Mouse (Mus musculus): ENCODE data around the gene Dnah17. TPM values are rescaled to one million over a fixed set of nuclear protein-coding genes. Genes with fewer than 3 reads are reported as not detected.
A peak's percentile ranks its signal among the peaks of the same experiment; 100 is the strongest.

Dnah17 gene
- polyA plus RNA-seq, 1 experiment from 2014 or later, result 0.22 TPM

GRCm38 (mm10) chr11:118140771-118141565 lies 10.5 kb upstream of the Dnah17 start:
- Histone ChIP-seq H3K9me3 (replicated peaks) (no peaks in the 10 kb centered on the region), H3K9ac (no peak overlapping the region), H3K27ac (no peak overlapping the region), H3K4me1 (peaks cover 22% of the 10 kb centered on the region), H3K4me2 (no peak overlapping the region), H3K27me3 (no peaks in the 10 kb centered on the region), H3K36me3 (no peaks in the 10 kb centered on the region), H3K4me3 (replicated peaks) (no peak overlapping the region)
- WGBS, result 73% methylated on average over 10 of the region's 10 CpGs
- ATAC-seq (replicated peaks; ENCODE audit: low FRiP score), result no peak

- peaks cover 31% of the 10 kb centered on the region for H3K4me1 ChIP-seq
- no peak overlapping the region for H3K4me2 ChIP-seq
- no peaks in the 10 kb centered on the region for H3K27me3 ChIP-seq
- no peaks in the 10 kb centered on the region for H3K36me3 ChIP-seq
- WGBS, result 99% methylated on average over 6 of the region's 6 CpGs
- H3K27ac ChIP-seq, result no peak overlapping the region
- no peak overlapping the region for H3K9ac ChIP-seq
- H3K9me3 ChIP-seq (replicated peaks), result no peaks in the 10 kb centered on the region
- no peak for ATAC-seq (replicated peaks; ENCODE audit: low FRiP score)
- no peak overlapping the region for H3K4me3 ChIP-seq (replicated peaks)
Measured at GRCm38 (mm10) chr11:118138347-118138746, 7.9 kb upstream of the Dnah17 start.

- Histone ChIP-seq H3K4me3 (replicated peaks) (no peak overlapping the region), H3K27ac (no peak overlapping the region), H3K9ac (no peak overlapping the region), H3K9me3 (replicated peaks) (no peaks in the 10 kb centered on the region), H3K36me3 (no peaks in the 10 kb centered on the region), H3K27me3 (no peaks in the 10 kb centered on the region), H3K4me2 (no peak overlapping the region), H3K4me1 (peaks cover 27% of the 10 kb centered on the region)
- no peak for ATAC-seq (replicated peaks; ENCODE audit: low FRiP score)
- 44% methylated on average over 5 of the region's 5 CpGs for WGBS
Measured at GRCm38 (mm10) chr11:118136172-118136632, 5.8 kb upstream of the Dnah17 start.

GRCm38 (mm10) chr11:118135271-118135670 lies 4.8 kb upstream of the Dnah17 start:
- ATAC-seq (replicated peaks; ENCODE audit: low FRiP score), result no peak
- H3K4me3 ChIP-seq (replicated peaks), result no peak overlapping the region
- 44% methylated on average over 6 of the region's 6 CpGs for WGBS
- H3K9me3 ChIP-seq (replicated peaks), result no peaks in the 10 kb centered on the region
- H3K4me2 ChIP-seq, result no peak overlapping the region
- H3K27ac ChIP-seq, result no peak overlapping the region
- H3K4me1 ChIP-seq, result peaks cover 27% of the 10 kb centered on the region
- H3K9ac ChIP-seq, result no peak overlapping the region
- no peaks in the 10 kb centered on the region for H3K27me3 ChIP-seq
- H3K36me3 ChIP-seq, result no peaks in the 10 kb centered on the region

GRCm38 (mm10) chr11:118133752-118134169 lies 3.3 kb upstream of the Dnah17 start:
- H3K36me3 ChIP-seq, result no peaks in the 10 kb centered on the region
- no peak overlapping the region for H3K9ac ChIP-seq
- peak overlapping the region; percentile 45; the same call in 1 of the 2 replicates for H3K27ac ChIP-seq
- no peak overlapping the region for H3K4me3 ChIP-seq (replicated peaks)
- no peak overlapping the region for H3K4me2 ChIP-seq
- peak; percentile 65; the same call in 1 of the 2 replicates for ATAC-seq (replicated peaks; ENCODE audit: low FRiP score)
- H3K9me3 ChIP-seq (replicated peaks), result no peaks in the 10 kb centered on the region
- 30% methylated on average over 4 of the region's 4 CpGs for WGBS
- no peaks in the 10 kb centered on the region for H3K27me3 ChIP-seq
- peaks cover 27% of the 10 kb centered on the region for H3K4me1 ChIP-seq

GRCm38 (mm10) chr11:118133133-118133751 lies 2.8 kb upstream of the Dnah17 start:
- Histone ChIP-seq H3K36me3 (no peaks in the 10 kb centered on the region), H3K9ac (no peak overlapping the region), H3K4me3 (replicated peaks) (no peak overlapping the region), H3K4me2 (no peak overlapping the region), H3K27ac (0 out of 2 replicates have a peak overlapping the region, but pooled peaks have one; percentile 54), H3K4me1 (peaks cover 27% of the 10 kb centered on the region), H3K9me3 (replicated peaks) (no peaks in the 10 kb centered on the region), H3K27me3 (no peaks in the 10 kb centered on the region)
- WGBS, result 47% methylated on average over 9 of the region's 9 CpGs
- ATAC-seq (replicated peaks; ENCODE audit: low FRiP score), result peak; percentile 52; the same call in 1 of the 2 replicates

GRCm38 (mm10) chr11:118132136-118132535 lies 1.7 kb upstream of the Dnah17 start:
- Histone ChIP-seq H3K4me3 (replicated peaks) (no peak overlapping the region), H3K27me3 (no peaks in the 10 kb centered on the region), H3K9me3 (replicated peaks) (no peaks in the 10 kb centered on the region), H3K36me3 (no peaks in the 10 kb centered on the region), H3K4me2 (no peak overlapping the region), H3K27ac (no peak overlapping the region), H3K4me1 (peaks cover 27% of the 10 kb centered on the region), H3K9ac (no peak overlapping the region)
- no peak for ATAC-seq (replicated peaks; ENCODE audit: low FRiP score)
- WGBS, result 76% methylated on average over 8 of the region's 8 CpGs

GRCm38 (mm10) chr11:118129812-118130211 lies 622 bp downstream of the Dnah17 start:
- Histone ChIP-seq H3K36me3 (no peaks in the 10 kb centered on the region), H3K9ac (no peak overlapping the region), H3K4me1 (peaks cover 13% of the 10 kb centered on the region), H3K4me3 (replicated peaks) (no peak overlapping the region), H3K27ac (no peak overlapping the region), H3K9me3 (replicated peaks) (no peaks in the 10 kb centered on the region), H3K27me3 (no peaks in the 10 kb centered on the region), H3K4me2 (no peak overlapping the region)
- 88% methylated on average over 2 of the region's 2 CpGs for WGBS
- no peak for ATAC-seq (replicated peaks; ENCODE audit: low FRiP score)

GRCm38 (mm10) chr11:118121592-118121991 lies 8.8 kb downstream of the Dnah17 start:
- no peak overlapping the region for H3K4me2 ChIP-seq
- no peak overlapping the region for H3K27ac ChIP-seq
- H3K4me1 ChIP-seq, result no peaks in the 10 kb centered on the region
- no peaks in the 10 kb centered on the region for H3K36me3 ChIP-seq
- H3K9ac ChIP-seq, result no peak overlapping the region
- H3K27me3 ChIP-seq, result no peaks in the 10 kb centered on the region
- 85% methylated on average over 11 of the region's 11 CpGs for WGBS
- ATAC-seq (replicated peaks; ENCODE audit: low FRiP score), result no peak
- H3K9me3 ChIP-seq (replicated peaks), result no peaks in the 10 kb centered on the region
- H3K4me3 ChIP-seq (replicated peaks), result no peak overlapping the region

- Histone ChIP-seq H3K9me3 (replicated peaks) (no peaks in the 10 kb centered on the region), H3K9ac (no peak overlapping the region), H3K4me1 (no peaks in the 10 kb centered on the region), H3K27me3 (no peaks in the 10 kb centered on the region), H3K36me3 (no peaks in the 10 kb centered on the region), H3K27ac (no peak overlapping the region), H3K4me3 (replicated peaks) (no peak overlapping the region), H3K4me2 (no peak overlapping the region)
- no peak for ATAC-seq (replicated peaks; ENCODE audit: low FRiP score)
- WGBS, result 84% methylated on average over 8 of the region's 8 CpGs
Measured at GRCm38 (mm10) chr11:118118777-118119176, 11.7 kb downstream of the Dnah17 start.

- WGBS, result 45% methylated on average over 8 of the region's 8 CpGs
- no peak overlapping the region for H3K4me3 ChIP-seq (replicated peaks)
Measured at GRCm38 (mm10) chr11:118114581-118115110, 15.8 kb downstream of the Dnah17 start.

GRCm38 (mm10) chr11:118113516-118114205 lies 16.8 kb downstream of the Dnah17 start:
- no peak overlapping the region for H3K4me2 ChIP-seq
- no peak overlapping the region for H3K9ac ChIP-seq
- no peak for ATAC-seq (replicated peaks; ENCODE audit: low FRiP score)
- no peaks in the 10 kb centered on the region for H3K36me3 ChIP-seq
- H3K4me3 ChIP-seq (replicated peaks), result no peak overlapping the region
- no peak overlapping the region for H3K27ac ChIP-seq
- H3K4me1 ChIP-seq, result no peaks in the 10 kb centered on the region
- H3K9me3 ChIP-seq (replicated peaks), result no peaks in the 10 kb centered on the region
- WGBS, result 72% methylated on average over 14 of the region's 14 CpGs
- H3K27me3 ChIP-seq, result no peaks in the 10 kb centered on the region

More at GRCm38 (mm10) chr11:118114581-118115110, 15.8 kb downstream of the Dnah17 start:
- no peak for ATAC-seq (replicated peaks; ENCODE audit: low FRiP score)
- Histone ChIP-seq H3K4me1 (no peaks in the 10 kb centered on the region), H3K4me2 (no peak overlapping the region), H3K9me3 (replicated peaks) (no peaks in the 10 kb centered on the region), H3K27me3 (no peaks in the 10 kb centered on the region), H3K9ac (no peak overlapping the region), H3K27ac (no peak overlapping the region), H3K36me3 (no peaks in the 10 kb centered on the region)

Measured in kidney, embryonic 15.5 days (tissue).